In genomic region chr9:100520586-100520985, GRCm38 (mm10) we compare ENCODE assay signal across 9 mouse cellular contexts. TPM values are rescaled to one million over a fixed set of nuclear protein-coding genes. Genes with fewer than 3 reads are reported as not detected.
DNase-seq lines count a peak whose midpoint lies in the region; ATAC-seq and TF ChIP-seq lines count a peak whose summit lies in the region.
"Had no signal": no experiment of that assay in that cellular context is flagged by ENCODE, and none has a peak within 500 bp of the region (broad histone marks: within the 10 kb centered on the region; RNA-seq: fewer than 3 reads in every experiment).

No protein-coding gene starts in this region.

- peak; percentile 41 for DNase-seq in kidney, adult 11 months
- DNase-seq in ES-CJ7 (ENCODE audit: low read depth, low spot score): peak; percentile 76
- DNase-seq in cerebellum, adult 11 months: peak; percentile 50
- DNase-seq in gastrocnemius, adult 18-20 months (ENCODE audit: low spot score): peak; percentile 69
- DNase-seq in kidney, postnatal 25 days: peak; percentile 47 to 80
- peak; percentile 89 for DNase-seq in lung, embryonic 14.5 days
- DNase-seq in telencephalon, adult 2 months (ENCODE audit: low read depth, low spot score): peak; percentile 29

- no peak overlapping the region for H3K9ac ChIP-seq in kidney, embryonic 14.5 days (ENCODE audit: low read depth, low read length)
- H3K9ac ChIP-seq in lung, embryonic 14.5 days: no peak overlapping the region
- H3K9ac ChIP-seq: limb, embryonic 13.5 days had no signal

- H3K27me3 ChIP-seq in kidney, embryonic 14.5 days (ENCODE audit: control insufficient read depth, insufficient read depth, low read length): no peaks in the 10 kb centered on the region
- H3K27me3 ChIP-seq in lung, embryonic 14.5 days (ENCODE audit: insufficient read depth, low read length): no peaks in the 10 kb centered on the region
- H3K27me3 ChIP-seq: limb, embryonic 13.5 days had no signal

- no peaks in the 10 kb centered on the region for H3K4me1 ChIP-seq in kidney, embryonic 14.5 days (ENCODE audit: control insufficient read depth, insufficient read depth, low read length)
- no peaks in the 10 kb centered on the region for H3K4me1 ChIP-seq in lung, embryonic 14.5 days (ENCODE audit: insufficient read depth)
- H3K4me1 ChIP-seq: limb, embryonic 13.5 days had no signal

- no peak overlapping the region for H3K4me3 ChIP-seq in kidney, embryonic 14.5 days (ENCODE audit: low read length)
- H3K4me3 ChIP-seq in lung, embryonic 14.5 days (ENCODE audit: low read depth, low read length): no peak overlapping the region
- H3K4me3 ChIP-seq: limb, embryonic 13.5 days had no signal

- 0% methylated on average over 2 of the region's 2 CpGs for WGBS in kidney, embryonic 14.5 days
- 5% methylated on average over 2 of the region's 2 CpGs for WGBS in lung, embryonic 14.5 days

- peak; percentile 86 for TF ChIP-seq CTCF in lung, embryonic 14.5 days (IDR thresholded peaks at IDR 0.05; ENCODE audit: low read depth)

- no peak overlapping the region for H3K27ac ChIP-seq in kidney, embryonic 14.5 days (ENCODE audit: low read depth, low read length)
- H3K27ac ChIP-seq in lung, embryonic 14.5 days (ENCODE audit: low read depth): no peak overlapping the region
- H3K27ac ChIP-seq: limb, embryonic 13.5 days had no signal

- no peaks in the 10 kb centered on the region for H3K36me3 ChIP-seq in kidney, embryonic 14.5 days (ENCODE audit: control insufficient read depth, insufficient read depth, low read length)
- H3K36me3 ChIP-seq in lung, embryonic 14.5 days (ENCODE audit: insufficient read depth): no peaks in the 10 kb centered on the region
- H3K36me3 ChIP-seq: limb, embryonic 13.5 days had no signal

- no peak for ATAC-seq in kidney, embryonic 14.5 days (ENCODE audit: low FRiP score, low TSS enrichment)
- ATAC-seq in lung, embryonic 14.5 days (ENCODE audit: insufficient read depth): no peak

- no peak overlapping the region for H3K4me2 ChIP-seq in kidney, embryonic 14.5 days (replicated peaks; ENCODE audit: low read depth, low read length)
- no peak overlapping the region for H3K4me2 ChIP-seq in lung, embryonic 14.5 days
- H3K4me2 ChIP-seq: limb, embryonic 13.5 days had no signal

- no peaks in the 10 kb centered on the region for H3K9me3 ChIP-seq in kidney, embryonic 14.5 days (ENCODE audit: control insufficient read depth, low read length)
- H3K9me3 ChIP-seq in lung, embryonic 14.5 days (ENCODE audit: low read depth, low read length): no peaks in the 10 kb centered on the region
- H3K9me3 ChIP-seq: limb, embryonic 13.5 days had no signal

RNA-seq across cellular contexts. Expression of gene Nck1, which starts 25.3 kb away (rescaled TPM):
- polyA plus RNA-seq in kidney, embryonic 14.5 days (2014; fragmentation: Nextera tagmentation; extraction: Ambion mirVana): 71.4 and 82.9 TPM in 2 replicates
- 10 to 100 TPM; 25.3 to 34.2 TPM for total RNA-seq in gastrocnemius, adult 18-20 months (2021)
- polyA plus RNA-seq in lung, embryonic 14.5 days (2014; fragmentation: Nextera tagmentation; extraction: Ambion mirVana): 71.3 and 77.8 TPM in 2 replicates

RNA-seq across cellular contexts. Expression of gene Il20rb, which starts 34.0 kb away (rescaled TPM):
- 0.79 and 1.8 TPM in 2 replicates for polyA plus RNA-seq in kidney, embryonic 14.5 days (2014; fragmentation: Nextera tagmentation; extraction: Ambion mirVana)
- 1 to 10 TPM; 1.1 TPM for total RNA-seq in gastrocnemius, adult 18-20 months (2021)
- 1.6 and 2.2 TPM in 2 replicates for polyA plus RNA-seq in lung, embryonic 14.5 days (2014; fragmentation: Nextera tagmentation; extraction: Ambion mirVana)

RNA-seq across cellular contexts. Expression of gene Slc35g2, which starts 50.3 kb away (rescaled TPM):
- polyA plus RNA-seq in kidney, embryonic 14.5 days (2014; fragmentation: Nextera tagmentation; extraction: Ambion mirVana): 5.2 and 5.6 TPM in 2 replicates
- total RNA-seq in gastrocnemius, adult 18-20 months (2021): under 1 TPM; 0.46 to 0.78 TPM
- polyA plus RNA-seq in lung, embryonic 14.5 days (2014; fragmentation: Nextera tagmentation; extraction: Ambion mirVana): 7.5 and 8.0 TPM in 2 replicates

Comparison
In these comparisons a context has a peak if more than half of its experiments do, and no peak if none do; other contexts are left out.
1. DNase-seq: peak in every context shown above with its lines; median percentile 89 in lung, embryonic 14.5 days; 76 in ES-CJ7; 69 in gastrocnemius, adult 18-20 months; 64 in kidney, postnatal 25 days; 50 in cerebellum, adult 11 months; 41 in kidney, adult 11 months; 29 in telencephalon, adult 2 months.